15 mouse cellular contexts compared by ENCODE assay signal in the genomic region with DNA sequence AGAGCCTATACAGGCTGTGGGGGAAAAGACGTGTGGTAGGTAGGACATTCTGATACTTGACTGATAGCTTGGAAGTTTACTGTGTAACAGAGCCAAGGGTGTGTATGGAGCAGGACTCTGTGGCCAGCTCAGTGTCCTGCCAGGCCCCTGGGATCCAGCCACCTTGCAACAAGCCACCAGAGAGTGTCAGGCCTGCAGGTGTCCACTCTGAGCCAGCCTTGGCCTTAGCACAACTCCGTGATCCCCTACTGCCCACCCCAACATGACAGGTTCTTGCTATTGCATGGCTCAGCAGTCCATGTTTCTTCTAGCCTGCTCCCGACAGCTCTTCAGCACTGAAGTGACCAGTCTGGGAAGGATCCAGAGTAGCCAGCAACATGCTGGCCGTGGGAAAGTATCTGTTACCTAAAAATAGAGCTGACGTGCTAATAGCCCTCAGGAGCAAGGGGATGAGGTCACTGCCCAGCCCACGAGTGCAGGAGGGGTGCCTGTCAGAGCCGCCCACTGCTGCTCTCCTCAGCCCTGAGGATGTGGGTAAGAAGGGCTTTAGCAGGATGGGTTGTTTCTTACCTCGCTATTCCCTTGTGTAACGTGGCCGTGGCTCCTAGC. TPM values are rescaled to one million over a fixed set of nuclear protein-coding genes. Genes with fewer than 3 reads are reported as not detected.
DNase-seq lines count a peak whose midpoint lies in the region; ATAC-seq and TF ChIP-seq lines count a peak whose summit lies in the region.
"Had no signal": no experiment of that assay in that cellular context is flagged by ENCODE, and none has a peak within 500 bp of the region (broad histone marks: within the 10 kb centered on the region; RNA-seq: fewer than 3 reads in every experiment).

No protein-coding gene starts in this region.

- POLR2A ChIA-PET in Patski (lab: Charles Lee): no interaction called here

- no peak overlapping the region for H3K4me3 ChIP-seq in intestine, embryonic 16.5 days (ENCODE audit: low read length)
- H3K4me3 ChIP-seq: stomach, embryonic 15.5 days had no signal

- WGBS in intestine, embryonic 16.5 days: 57% methylated on average over 10 of the region's 10 CpGs

- peak; percentile 74 for ATAC-seq in Patski
- no peak for ATAC-seq in intestine, embryonic 16.5 days
- ATAC-seq: CD4-positive, CD25-positive, alpha-beta regulatory T cell, adult 4 months; liver, postnatal 0 days had no signal

- no peaks in the 10 kb centered on the region for H3K4me1 ChIP-seq in intestine, embryonic 16.5 days (ENCODE audit: control insufficient read depth, insufficient read depth, low read length)
- H3K4me1 ChIP-seq: stomach, embryonic 15.5 days had no signal

- DNase-seq in cerebellum, postnatal 10 days: peak; percentile 61 to 63
- no peak for DNase-seq in cerebellum, adult 18-20 months
- no peak for DNase-seq in Patski (ENCODE audit: low read depth, low spot score)
- DNase-seq in heart, adult 8-10 months (ENCODE audit: low spot score): peak; percentile 71
- DNase-seq in heart, postnatal 4 days: peak; percentile 72
- DNase-seq in urinary bladder, postnatal 14 days (ENCODE audit: low spot score): no peak
- DNase-seq in thymus, postnatal 36 days: no peak
- DNase-seq: kidney, postnatal 25 days; liver, postnatal 0 days had no signal

- in situ Hi-C loops in Patski (cut with MboI; ENCODE audit: low pct_unique_long_range_greater_than_20kb): no loop called here

- no peak overlapping the region for H3K4me2 ChIP-seq in intestine, embryonic 16.5 days (ENCODE audit: low read depth, low read length)
- H3K4me2 ChIP-seq: stomach, embryonic 15.5 days had no signal

- CTCF ChIA-PET in Patski (lab: Charles Lee): interaction anchor here (1.0 to 2.4 kb wide), 3 partner anchors 39 to 108 kb away, joined by 3 to 13 read pairs (median 3); a partner anchor contains a TSS

- no peaks in the 10 kb centered on the region for H3K36me3 ChIP-seq in intestine, embryonic 16.5 days (ENCODE audit: control insufficient read depth, insufficient read depth, low read length)

- H3K27ac ChIP-seq in intestine, embryonic 16.5 days (ENCODE audit: low read length): no peak overlapping the region
- H3K27ac ChIP-seq: stomach, embryonic 15.5 days had no signal

- TF ChIP-seq CTCF in Patski (IDR thresholded peaks at IDR 0.05): no peak

- H3K9ac ChIP-seq in intestine, embryonic 16.5 days (ENCODE audit: low read depth, low read length): no peak overlapping the region
- H3K9ac ChIP-seq: liver, postnatal 0 days; stomach, embryonic 15.5 days had no signal

- H3K27me3 ChIP-seq in Patski: no peaks in the 10 kb centered on the region
- H3K27me3 ChIP-seq in intestine, embryonic 16.5 days (replicated peaks; ENCODE audit: control insufficient read depth, insufficient read depth, low read length): no peaks in the 10 kb centered on the region
- H3K27me3 ChIP-seq: stomach, embryonic 15.5 days had no signal

- no peaks in the 10 kb centered on the region for H3K9me3 ChIP-seq in intestine, embryonic 16.5 days (ENCODE audit: control insufficient read depth, low read length)
- H3K9me3 ChIP-seq: stomach, embryonic 15.5 days had no signal

RNA-seq across cellular contexts. Expression of a gene that starts 34.0 kb away (rescaled TPM):
- 0.42 TPM for polyA plus RNA-seq in Patski (2021)
- under 1 TPM in 1 of 4 experiments, not detected in 3; 0.75 TPM for total RNA-seq in heart, adult 8-10 months (2022)
- total RNA-seq in heart, postnatal 4 days (2021): not detected
- not detected in 2 replicates for polyA plus RNA-seq in intestine, embryonic 16.5 days (2015; fragmentation: Nextera tagmentation; extraction: Ambion mirVana)
- total RNA-seq: left cerebral cortex, postnatal 14 days; midbrain, postnatal 0 days had no signal
- polyA plus RNA-seq: CD4-positive, CD25-positive, alpha-beta regulatory T cell, adult 4 months; intestine, embryonic 14.5 days; midbrain, postnatal 0 days had no signal

RNA-seq across cellular contexts. Expression of a gene that starts 45.6 kb away (rescaled TPM):
- 0.08 TPM for polyA plus RNA-seq in Patski (2021)
- 1 to 10 TPM in 2 of 4 experiments, under 1 TPM in 2; 0.60 to 4.5 (median 1.7) TPM for total RNA-seq in heart, adult 8-10 months (2022)
- not detected for total RNA-seq in heart, postnatal 4 days (2021)
- not detected in 2 replicates for polyA plus RNA-seq in intestine, embryonic 16.5 days (2015; fragmentation: Nextera tagmentation; extraction: Ambion mirVana)
- total RNA-seq: left cerebral cortex, postnatal 14 days; midbrain, postnatal 0 days had no signal
- polyA plus RNA-seq: intestine, embryonic 14.5 days; liver, postnatal 0 days; midbrain, postnatal 0 days; stomach, embryonic 15.5 days had no signal

RNA-seq across cellular contexts. Expression of a gene that starts 51.9 kb away (rescaled TPM):
- polyA plus RNA-seq in Patski (2021): 1.7 TPM
- under 1 TPM in 2 of 4 experiments, not detected in 2; 0.34 to 0.37 TPM for total RNA-seq in heart, adult 8-10 months (2022)
- not detected for total RNA-seq in heart, postnatal 4 days (2021)
- polyA plus RNA-seq in intestine, embryonic 16.5 days (2015; fragmentation: Nextera tagmentation; extraction: Ambion mirVana): not detected in 2 replicates
- total RNA-seq: left cerebral cortex, postnatal 14 days; midbrain, postnatal 0 days had no signal
- polyA plus RNA-seq: intestine, embryonic 14.5 days; liver, postnatal 0 days; midbrain, postnatal 0 days; stomach, embryonic 15.5 days had no signal

Comparison
In these comparisons a context has a peak if more than half of its experiments do, and no peak if none do; other contexts are left out.
1. DNase-seq: peak in cerebellum, postnatal 10 days (2 of 2), heart, adult 8-10 months (single experiment) and heart, postnatal 4 days (single experiment); none in cerebellum, adult 18-20 months (0 of 2), Patski (single experiment), urinary bladder, postnatal 14 days (single experiment) and thymus, postnatal 36 days (0 of 2).